Mouse (Mus musculus) lung, postnatal 14 days (tissue): ENCODE results near the gene Ccdc15.
A peak's percentile ranks its signal among the peaks of the same experiment; 100 is the strongest.

Experiments used
- DNase-seq: peaks from one replicate; pipeline ENCODE4 v3.0.0; 2021

Gene Ccdc15

DNA sequence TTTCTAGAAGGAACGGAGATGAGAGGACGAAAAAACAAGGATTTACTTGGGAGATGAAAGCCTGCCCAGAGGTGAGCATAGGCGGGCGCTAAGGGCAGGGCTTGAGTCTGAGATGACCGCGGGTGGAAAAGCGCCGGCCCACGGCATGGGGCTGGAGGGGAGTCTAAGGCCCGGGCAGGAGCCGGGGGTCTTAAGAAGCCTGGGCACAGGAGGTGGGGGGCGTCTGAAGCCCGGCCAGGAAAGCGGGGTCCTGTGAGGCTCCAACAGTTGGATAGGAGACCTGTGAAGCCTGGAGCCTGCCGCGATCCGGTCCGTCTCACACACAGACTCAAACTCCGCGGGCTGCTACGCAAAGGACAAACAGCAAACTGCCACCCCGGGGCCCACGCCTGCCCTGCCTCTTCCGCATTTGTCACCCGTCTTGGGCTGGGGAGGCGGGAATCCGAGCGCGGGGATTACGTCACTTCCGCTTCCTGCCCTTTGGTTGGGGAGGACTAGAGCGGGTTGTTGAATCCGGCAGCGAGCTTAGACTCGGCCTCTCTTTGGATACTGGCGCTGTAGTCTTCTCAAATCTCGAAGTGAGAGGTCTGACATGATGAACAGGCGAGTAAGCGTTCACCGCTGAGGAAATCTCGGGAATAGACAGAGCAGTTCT lies at the start of gene Ccdc15:
TSS of gene Ccdc15 (minus strand) at position 445 of the 655 bp plus-strand sequence.
- DNase-seq = peak; percentile 99

GRCm38 (mm10) chr9:37393482-37394131 lies 45.4 kb upstream of the Ccdc15 start:
- DNase-seq = no peak

DNA sequence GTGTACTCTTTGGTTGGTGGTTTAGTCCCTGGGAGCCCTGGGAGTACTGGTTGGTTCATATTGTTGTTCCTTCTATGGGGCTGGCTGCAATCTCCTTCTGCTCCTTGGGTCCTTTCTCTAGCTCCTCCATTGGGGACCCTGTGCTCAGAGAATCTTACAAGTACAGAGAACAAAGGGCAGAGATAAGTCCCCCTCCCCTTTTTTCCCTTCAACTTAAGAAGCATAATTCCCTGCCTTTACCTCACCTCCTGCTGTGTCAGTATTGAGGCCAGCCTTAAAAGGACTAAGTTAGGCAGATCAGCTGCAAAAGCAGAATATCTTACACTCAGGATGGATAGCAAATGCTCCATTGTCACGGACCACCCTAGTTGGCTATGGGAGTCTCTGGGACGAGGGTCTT lies 43.8 kb upstream of the Ccdc15 start:
- DNase-seq = no peak

- no peak for DNase-seq
Measured at GRCm38 (mm10) chr9:37390891-37391290, 42.7 kb upstream of the Ccdc15 start.

DNA sequence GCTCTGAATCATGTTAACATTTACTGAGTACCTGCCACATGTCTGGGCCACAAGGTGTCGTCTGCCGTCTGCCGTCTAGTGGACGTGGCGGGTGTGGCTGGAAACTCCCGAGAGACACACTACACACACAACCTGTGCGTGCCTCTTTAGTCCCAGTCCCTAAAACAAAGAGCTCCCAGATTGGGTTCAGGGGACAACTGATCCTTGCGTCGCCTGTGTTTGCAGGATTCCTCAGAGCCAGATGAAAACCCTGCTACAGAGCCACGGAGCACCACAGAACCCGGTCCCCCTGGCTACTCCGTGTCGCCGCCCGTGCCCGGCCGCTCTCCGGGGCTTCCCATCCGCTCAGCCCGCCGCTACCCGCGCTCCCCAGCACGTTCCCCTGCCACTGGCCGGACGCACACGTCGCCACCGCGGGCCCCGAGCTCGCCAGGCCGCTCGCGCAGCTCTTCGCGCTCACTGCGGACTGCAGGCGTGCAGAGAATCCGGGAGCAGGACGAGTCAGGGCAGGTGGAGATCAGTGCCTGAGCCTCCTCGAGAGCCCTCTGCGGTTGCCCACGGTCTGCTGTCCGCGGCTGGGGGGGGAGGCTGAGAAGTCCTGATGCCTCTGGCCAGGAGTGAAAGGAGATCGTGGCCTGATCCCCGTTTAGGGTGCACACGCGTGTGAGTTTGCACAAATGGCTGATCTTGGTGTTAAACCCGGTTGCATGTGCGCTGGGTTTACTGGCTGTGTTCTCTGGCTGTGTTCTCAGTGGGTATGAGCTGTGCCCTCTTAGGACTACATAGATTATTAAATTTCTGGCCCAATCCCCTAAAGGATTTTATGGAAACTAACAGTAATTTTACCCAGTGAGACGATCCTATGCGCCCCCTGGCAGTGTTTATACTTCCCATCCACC lies 36.3 kb upstream of the Ccdc15 start:
- peak; percentile 65 for DNase-seq

GRCm38 (mm10) chr9:37383161-37383560 lies 34.9 kb upstream of the Ccdc15 start:
- DNase-seq = no peak

DNA sequence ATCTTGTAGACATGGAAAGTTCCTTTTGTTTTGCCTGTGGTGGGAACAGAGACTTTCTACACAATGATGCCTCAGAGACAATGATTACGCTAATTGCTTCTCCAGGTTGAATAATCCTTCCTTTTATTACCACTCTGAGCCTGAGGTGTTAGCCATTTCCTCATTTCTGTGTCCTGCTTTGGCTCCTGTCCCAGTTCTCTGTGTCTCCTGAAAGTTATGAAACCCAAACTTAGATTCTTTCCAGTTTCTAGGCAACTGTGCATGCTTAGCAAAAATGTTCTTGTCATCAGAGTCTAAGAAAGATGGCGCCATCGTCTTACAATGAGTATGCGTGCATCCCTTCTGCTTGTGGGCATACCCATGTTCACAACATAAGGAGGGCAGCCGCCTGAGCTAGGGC lies 27.5 kb upstream of the Ccdc15 start:
- DNase-seq = peak; percentile 29

DNA sequence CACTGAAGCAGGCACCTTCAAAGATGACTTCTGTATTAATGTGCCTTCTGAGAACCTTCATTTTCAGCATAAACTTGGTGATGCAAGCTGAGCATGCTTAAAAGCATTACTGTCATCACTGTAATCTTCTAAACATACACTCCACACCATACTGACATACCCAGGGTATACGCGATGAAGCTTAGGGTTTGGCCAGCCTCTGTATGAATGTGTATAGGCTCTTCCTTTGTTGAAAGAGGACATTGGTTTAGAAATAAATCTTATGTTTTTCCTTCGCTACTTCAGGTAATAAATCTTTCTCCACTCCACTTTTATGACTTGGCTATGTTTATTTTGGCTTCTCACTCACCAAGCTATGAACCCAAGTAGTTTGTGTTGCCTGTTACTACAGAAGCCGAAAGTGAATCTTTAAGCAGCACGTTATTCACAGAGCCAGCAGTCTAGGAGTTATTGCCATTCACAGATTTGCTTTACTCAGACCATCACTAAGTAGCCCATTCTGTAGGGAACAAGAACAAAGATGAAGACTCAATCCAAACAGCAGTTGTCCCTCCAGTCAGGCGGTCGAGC lies 23.1 kb upstream of the Ccdc15 start:
- no peak for DNase-seq

DNA sequence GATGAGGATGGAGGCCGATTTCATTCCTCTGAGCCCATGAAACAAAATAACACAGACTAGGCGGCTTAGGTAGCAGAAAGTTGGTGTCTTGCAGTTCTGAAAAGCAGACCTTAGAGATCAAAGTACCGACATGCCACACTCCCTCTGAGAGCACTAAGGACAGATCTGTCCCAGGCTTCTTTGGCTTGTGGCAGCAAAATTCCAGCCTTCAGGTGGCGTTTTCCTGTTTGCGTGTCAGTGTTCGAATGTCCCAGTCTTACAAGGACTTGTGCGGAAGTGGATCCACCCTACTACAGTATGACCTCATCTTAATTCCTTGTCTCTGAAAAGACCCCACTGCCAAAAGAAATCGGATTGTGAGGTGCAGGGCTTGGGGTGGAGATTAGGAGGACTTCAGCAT lies 20.6 kb upstream of the Ccdc15 start:
- DNase-seq = peak; percentile 50

DNA sequence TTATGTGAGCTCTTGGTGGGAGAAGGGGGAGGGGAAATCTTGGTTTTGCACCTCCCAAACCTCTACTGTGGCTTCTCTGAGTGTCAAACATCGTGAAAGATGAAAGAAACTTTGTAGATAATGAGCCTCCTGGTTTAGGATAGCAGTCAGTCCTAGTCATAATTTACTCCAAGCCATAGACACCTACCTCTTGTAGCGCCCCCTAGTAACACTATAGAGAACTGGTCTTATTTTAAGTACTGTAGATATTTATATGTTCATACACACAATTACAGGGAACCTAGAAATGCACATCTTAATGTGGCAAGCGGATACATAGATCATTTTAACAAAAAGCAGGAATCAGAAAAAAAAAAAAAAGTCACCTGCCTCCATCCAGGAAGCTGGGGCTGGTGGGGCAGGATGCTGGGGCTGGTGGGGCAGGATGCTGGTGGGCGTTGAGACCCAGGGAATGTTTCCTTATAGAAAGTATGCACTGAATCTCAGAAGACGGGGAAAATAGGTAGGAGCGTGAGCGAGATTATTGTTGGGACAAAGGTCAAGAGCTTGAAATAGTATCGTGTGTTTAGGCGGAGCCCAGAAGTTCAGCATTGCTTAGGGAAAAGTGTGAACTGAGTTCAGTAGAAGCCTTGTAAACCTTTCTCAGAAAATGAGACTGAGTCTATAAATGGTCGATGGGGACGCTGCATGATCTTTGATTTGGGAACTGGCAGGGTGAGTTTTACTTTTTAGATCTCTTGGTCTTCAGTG lies 20.0 kb upstream of the Ccdc15 start:
- DNase-seq = no peak

DNA sequence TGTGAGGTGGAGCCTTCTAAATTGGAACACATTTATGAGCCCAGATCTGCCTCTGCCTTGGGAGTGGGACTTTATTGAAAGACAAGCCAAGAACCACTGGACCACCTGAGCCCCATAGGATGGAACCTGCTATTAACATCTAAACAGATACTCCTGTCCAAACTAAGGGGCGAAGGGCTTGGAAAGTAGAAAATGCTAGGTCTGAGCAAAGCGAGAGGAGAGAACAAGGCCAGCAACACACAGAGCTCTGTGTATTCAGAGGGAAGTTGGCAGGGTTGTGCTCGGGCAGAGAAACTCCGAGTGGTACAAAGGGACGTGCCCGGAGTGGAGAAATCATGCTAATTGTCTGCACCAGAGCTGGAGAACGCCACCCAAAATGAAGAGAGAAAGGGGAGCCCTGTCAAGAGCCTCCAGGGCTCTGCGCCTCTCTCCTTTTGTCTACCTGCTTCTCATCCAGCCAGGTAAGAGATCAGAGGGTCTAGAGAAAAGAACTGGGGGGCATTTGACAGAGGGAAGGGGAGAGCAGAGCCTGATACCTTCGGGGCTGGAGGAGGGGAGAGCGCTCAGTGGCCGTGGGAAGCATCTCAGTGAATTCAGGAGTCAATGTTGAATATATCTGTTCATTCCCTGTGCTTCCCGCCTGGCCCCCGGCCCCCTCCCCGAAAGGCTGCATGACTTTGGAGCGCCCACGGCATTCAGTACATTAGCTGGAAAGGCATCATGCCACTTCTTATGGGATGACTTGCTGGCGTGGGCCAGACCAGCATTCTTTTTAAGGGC lies 19.3 kb upstream of the Ccdc15 start, which contains the start of gene Hepacam:
TSS of gene Hepacam (plus strand) at position 51 of the 780 bp plus-strand sequence.
- no peak for DNase-seq

DNA sequence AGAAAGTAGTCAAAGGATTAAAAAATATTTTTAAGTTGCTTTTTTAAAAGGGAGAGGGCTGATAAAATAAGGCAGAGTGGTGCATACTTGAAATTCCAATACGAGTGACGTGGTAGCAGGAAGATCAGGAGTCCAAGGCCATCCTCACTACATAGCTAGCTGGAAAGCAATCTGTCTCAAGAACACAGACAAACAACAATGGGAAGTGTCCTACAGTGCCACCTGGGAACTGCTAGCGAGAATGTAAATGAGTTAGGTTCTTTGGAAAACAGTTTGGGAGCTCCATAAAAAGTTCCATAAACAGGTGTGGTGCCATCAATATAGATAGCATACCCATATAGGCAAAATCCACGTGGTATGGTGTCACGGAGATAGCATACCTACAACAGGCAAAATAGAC lies 17.5 kb upstream of the Ccdc15 start:
- no peak for DNase-seq

DNA sequence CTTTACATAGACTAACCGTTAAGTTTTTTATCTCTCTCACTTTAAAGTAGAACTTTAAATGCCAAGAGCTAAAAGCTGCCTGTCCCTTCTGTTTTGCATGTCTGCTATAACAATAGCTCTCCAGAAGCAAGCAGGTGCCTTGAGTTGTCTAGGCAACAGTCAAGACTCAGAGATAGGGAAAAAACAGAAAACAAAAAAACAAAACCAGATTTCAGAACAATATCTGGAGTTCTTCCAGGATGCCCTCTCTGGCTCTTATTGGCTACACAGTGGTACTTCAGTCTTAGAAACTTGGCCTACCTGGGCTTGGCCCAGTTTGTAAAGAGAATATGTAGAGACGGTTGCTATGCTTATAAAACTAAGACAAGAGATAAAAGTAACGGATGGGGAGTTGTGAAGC lies 16.2 kb upstream of the Ccdc15 start:
- no peak for DNase-seq

- DNase-seq = no peak
Measured at GRCm38 (mm10) chr9:37363551-37363950, 15.3 kb upstream of the Ccdc15 start.

DNA sequence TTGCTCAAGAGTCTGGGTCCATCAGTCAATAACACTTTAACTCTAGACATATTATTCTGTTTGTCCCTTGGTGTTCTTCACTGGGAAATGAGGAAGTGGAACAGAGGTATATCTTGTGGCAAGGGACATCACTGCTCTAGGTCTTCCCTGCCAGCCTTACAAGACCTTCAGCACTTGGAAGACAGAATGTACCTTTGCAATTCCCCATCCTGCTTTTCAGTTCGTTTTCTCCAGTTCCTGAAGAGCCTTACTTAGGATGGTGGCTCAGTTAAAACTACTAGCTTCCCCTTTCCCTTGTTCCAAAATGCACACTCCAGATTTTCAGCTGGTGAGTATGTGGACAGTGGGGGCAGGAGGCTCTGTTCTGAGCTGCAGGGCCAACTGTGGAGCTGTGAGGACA lies 14.6 kb upstream of the Ccdc15 start:
- DNase-seq = no peak

- no peak for DNase-seq
Measured at GRCm38 (mm10) chr9:37362084-37362483, 13.9 kb upstream of the Ccdc15 start.

- DNase-seq = peak; percentile 53
Measured at GRCm38 (mm10) chr9:37359331-37360220, 11.3 kb upstream of the Ccdc15 start.

- peak; percentile 5 for DNase-seq
Measured at GRCm38 (mm10) chr9:37358713-37359330, 10.6 kb upstream of the Ccdc15 start.

- no peak for DNase-seq
Measured at GRCm38 (mm10) chr9:37354485-37354884, 6.3 kb upstream of the Ccdc15 start.

GRCm38 (mm10) chr9:37351266-37351665 lies 3.0 kb upstream of the Ccdc15 start:
- no peak for DNase-seq
